Mouse (Mus musculus): ENCODE measurements around the gene Chmp6.
A peak's percentile ranks its signal among the peaks of the same experiment; 100 is the strongest.

Chmp6 gene

GRCm38 (mm10) chr11:119907711-119908110 is 5.5 kb upstream of the Chmp6 start:
- no peak for DNase-seq (ENCODE audit: extremely low read depth, insufficient read length, low spot score)

DNA sequence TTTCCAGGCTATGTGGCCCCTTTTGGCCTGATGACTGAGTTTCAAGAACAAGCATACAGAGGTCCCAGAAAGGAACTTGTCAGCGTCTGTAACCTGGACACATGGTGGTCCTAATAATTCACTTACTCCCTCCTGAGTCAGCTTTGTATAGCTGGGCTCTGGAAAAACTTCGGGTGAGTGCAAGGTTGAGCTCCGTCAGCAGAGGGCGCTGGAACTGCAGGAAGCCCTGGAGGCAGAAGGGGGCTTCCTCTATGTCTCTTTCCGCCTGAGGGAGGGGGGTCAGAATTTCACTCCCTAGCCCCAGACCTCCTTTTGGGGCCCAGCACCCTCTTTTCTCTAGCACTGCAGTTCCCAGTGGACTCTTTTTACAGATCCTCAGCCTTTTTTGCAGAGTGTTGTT is 3.8 kb upstream of the Chmp6 start:
- peak; percentile 48 for DNase-seq (ENCODE audit: extremely low read depth, insufficient read length, low spot score)

GRCm38 (mm10) chr11:119912845-119913244 is 396 bp upstream of the Chmp6 start:
- DNase-seq (ENCODE audit: extremely low read depth, insufficient read length, low spot score): no peak

DNA sequence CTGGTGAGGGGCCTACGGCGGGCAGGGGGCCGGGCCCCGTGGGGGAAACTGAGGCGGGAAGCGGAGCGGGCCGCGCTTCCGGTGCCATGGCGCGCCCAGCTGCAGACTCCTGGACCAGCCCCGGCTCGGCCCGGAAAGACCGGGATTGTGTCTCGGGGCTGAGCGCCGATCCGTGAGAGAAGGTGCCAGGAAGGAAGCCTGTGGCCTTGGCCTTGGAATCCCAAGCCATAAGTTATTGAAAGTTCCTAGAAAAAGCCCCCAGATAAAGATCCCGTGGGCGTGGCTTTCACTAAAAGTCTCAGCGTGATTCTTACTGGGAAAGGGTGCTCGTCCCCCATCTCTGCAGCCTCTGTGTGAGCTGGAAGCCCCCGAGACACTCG is 684 bp downstream of the Chmp6 start:
- no peak for DNase-seq (ENCODE audit: extremely low read depth, insufficient read length, low spot score)

DNA sequence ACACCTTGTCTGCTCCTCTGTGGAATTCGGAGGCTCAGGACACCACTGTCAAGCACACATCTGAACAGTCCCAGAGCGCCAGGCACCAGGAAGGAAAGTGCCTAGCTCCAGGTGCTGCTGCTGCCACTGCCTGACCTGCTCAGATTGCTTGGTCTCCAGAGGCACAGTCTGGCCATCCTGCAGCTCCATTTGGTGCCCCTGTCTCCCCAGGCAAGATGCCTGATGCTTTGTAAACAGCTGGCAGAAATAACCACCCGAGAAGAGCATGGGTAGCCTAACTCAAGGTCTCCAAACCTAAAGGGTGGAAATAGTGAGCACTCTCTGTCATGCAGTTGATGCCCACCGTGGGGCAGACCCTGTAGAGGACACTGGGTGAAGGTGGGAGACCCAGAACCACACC is 1.1 kb downstream of the Chmp6 start:
- no peak for DNase-seq (ENCODE audit: extremely low read depth, insufficient read length, low spot score)

DNA sequence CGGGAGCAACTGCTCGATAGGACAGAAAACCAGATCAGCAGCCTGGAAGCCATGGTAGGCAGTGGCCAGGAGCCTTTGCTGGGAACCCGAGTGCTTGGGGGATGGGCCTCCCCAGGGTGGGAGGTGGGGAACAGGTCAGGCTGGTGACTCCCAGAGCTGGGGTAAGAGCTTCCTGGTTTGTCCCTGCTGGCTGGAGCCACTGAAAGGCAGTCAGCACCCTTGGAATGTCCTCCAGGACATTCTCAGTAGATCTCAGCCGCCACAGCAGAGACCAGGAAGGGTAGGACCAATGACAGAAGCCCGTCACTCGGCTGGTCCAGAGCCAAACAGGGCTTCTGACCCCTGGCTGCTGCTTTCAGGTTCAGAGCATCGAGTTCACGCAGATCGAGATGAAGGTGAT is 2.4 kb downstream of the Chmp6 start:
- peak; percentile 63 for DNase-seq (ENCODE audit: extremely low read depth, insufficient read length, low spot score)

- peak; percentile 72 for DNase-seq (ENCODE audit: extremely low read depth, insufficient read length, low spot score)
These were observed 3.0 kb downstream of the Chmp6 start for GRCm38 (mm10) chr11:119916102-119916790.

- no peak for DNase-seq (ENCODE audit: extremely low read depth, insufficient read length, low spot score)
These were observed 3.7 kb downstream of the Chmp6 start for GRCm38 (mm10) chr11:119916834-119917469.

GRCm38 (mm10) chr11:119918521-119918920 is 5.3 kb downstream of the Chmp6 start:
- no peak for DNase-seq (ENCODE audit: extremely low read depth, insufficient read length, low spot score)

DNA sequence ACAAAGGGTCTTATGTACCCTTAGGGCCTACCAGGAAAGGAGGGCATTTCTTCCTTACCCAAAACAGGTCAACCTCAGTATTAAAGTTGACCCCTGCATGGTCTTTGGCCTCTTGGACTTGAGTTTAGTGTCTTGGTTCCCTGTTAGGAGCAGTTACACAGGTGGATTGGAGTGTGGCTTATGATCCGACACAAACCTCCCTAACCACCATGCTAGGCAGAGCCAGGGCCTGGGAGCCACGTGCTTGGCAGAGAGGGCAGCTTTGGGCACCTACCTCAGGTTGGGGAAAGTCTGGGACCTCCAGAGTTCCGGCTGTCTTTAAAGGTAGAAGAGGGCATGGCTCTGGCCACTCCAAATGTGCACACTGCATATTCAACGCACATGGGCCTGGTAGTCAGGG is 6.2 kb downstream of the Chmp6 start:
- no peak for DNase-seq (ENCODE audit: extremely low read depth, insufficient read length, low spot score)

GRCm38 (mm10) chr11:119919897-119920296 is 6.7 kb downstream of the Chmp6 start:
- peak; percentile 51 for DNase-seq (ENCODE audit: extremely low read depth, insufficient read length, low spot score)

DNA sequence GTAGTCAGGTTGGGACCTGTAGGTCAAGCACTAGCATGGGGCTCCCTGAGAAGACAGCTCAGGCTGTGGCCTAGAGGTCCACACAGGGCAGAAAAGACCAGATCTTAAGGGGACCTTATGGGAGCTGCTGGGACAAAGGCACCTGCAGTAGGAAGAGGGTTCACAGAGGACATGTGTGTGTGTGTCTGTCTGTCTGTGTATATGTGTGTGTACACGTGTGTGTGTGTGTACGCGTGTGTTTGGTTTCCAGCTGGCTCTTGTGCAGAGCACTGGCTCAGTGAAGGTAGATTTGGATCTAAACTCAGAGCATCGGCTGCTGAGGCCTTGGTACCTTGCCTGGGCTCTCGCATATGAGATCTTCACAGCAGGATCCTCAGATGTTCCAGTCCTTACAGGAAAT is 7.4 kb downstream of the Chmp6 start:
- DNase-seq (ENCODE audit: extremely low read depth, insufficient read length, low spot score): no peak

GRCm38 (mm10) chr11:119925176-119925575 is 11.9 kb downstream of the Chmp6 start:
- DNase-seq (ENCODE audit: extremely low read depth, insufficient read length, low spot score): peak; percentile 82

DNA sequence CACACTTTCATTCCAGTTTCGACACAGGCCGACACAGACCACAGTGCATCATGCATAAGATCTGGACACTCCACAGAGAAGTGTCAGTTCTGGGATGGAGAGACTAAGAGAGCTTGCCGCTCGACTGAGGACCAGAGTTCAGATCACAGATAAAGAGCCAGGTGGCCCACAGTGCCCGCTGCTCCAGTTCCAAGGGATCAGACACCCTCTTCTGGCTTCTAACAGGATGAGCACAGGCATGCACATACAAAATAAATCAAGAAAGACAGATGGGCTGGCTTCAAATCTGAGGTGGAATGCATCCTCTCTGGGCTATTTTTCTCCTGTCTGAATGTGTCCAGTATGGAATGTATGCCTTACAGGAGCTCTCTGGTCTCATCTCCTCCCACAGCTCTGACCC is 13.5 kb downstream of the Chmp6 start:
- DNase-seq (ENCODE audit: extremely low read depth, insufficient read length, low spot score): no peak

DNA sequence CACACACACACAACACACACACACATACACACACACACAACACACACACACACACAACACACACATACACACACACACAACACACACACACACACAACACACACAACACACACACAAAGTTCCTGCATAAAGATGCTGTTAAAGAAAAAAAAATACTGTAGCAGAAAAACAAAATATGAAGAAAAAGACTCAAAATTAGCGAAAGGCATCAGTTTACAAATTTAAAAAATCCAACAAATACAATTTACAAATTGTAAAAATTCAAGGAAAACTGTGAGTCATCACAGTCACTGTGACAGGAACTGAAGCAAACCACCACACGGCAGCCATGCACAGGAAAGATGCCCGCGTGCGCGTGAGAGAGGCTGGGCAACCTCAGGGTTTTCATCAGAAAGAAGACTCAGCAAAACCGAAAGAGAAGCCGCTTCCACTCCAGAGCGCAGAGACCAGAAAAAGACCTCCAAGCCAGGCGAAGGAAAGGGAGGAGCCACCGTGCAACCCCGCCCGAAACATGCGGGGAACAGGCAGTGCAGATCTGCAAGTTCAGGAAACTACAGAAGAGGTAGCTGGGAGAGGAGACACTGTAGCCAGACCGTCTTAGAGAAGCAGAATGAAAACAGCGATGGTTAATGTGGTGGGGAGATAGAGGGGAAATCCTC is 14.9 kb downstream of the Chmp6 start:
- DNase-seq (ENCODE audit: extremely low read depth, insufficient read length, low spot score): peak; percentile 75

DNA sequence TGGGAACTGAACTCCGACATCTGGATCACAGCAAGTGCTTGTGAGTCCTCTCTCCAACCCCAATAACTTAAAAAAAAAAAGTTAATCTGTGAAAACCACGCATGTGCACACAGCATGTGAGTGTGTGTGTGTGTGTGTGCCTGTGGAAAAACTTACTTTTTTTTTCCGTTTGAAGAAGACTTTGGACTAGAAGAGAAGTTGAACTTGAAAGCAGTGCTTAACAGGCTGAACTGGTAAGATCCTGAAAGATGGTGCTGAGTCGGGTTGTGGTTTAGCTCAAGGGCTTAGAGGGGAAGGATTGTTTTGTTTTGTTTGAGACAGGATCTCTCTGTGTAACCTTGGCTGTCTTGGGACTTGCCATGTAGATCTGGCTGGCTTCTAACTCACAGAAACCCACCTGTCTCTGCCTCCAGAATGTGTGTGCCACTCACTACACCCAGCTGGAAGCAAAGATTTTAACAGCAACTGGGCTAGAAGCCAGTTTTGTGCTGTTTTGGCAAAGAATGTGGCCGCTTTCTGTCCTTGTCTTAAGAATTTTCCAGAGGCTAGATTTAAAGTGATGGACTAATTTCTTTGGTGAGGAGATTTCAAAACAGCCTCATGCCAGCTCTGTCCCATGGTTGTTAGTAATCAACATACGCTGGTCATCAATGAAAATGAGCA is 16.5 kb downstream of the Chmp6 start:
- peak; percentile 74 for DNase-seq (ENCODE audit: extremely low read depth, insufficient read length, low spot score)

DNA sequence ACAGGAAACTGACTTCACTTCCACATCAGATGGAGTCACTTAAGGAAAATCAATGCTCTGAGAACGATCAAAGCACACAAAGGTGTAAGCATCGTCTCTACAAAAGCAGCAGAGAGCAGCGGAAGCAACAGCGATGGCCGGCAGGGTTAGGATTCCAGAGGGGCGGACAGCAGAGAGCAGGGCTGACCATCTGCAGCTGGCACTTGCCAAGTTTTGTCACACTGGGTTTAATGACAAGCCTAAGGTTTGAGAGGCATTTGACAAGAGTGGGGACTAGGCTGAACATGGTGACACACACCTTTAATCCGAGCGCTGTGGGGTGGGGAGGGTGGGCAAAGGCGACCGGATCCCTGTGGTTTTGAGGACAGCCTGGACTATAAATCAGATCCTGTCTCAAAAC is 18.6 kb downstream of the Chmp6 start:
- peak; percentile 90 for DNase-seq (ENCODE audit: extremely low read depth, insufficient read length, low spot score)

GRCm38 (mm10) chr11:119933142-119933541 is 19.9 kb downstream of the Chmp6 start:
- DNase-seq (ENCODE audit: extremely low read depth, insufficient read length, low spot score): peak; percentile 96

GRCm38 (mm10) chr11:119933819-119934583 is 20.8 kb downstream of the Chmp6 start:
- no peak for DNase-seq (ENCODE audit: extremely low read depth, insufficient read length, low spot score)

GRCm38 (mm10) chr11:119934773-119935172 is 21.5 kb downstream of the Chmp6 start:
- DNase-seq (ENCODE audit: extremely low read depth, insufficient read length, low spot score): no peak

DNA sequence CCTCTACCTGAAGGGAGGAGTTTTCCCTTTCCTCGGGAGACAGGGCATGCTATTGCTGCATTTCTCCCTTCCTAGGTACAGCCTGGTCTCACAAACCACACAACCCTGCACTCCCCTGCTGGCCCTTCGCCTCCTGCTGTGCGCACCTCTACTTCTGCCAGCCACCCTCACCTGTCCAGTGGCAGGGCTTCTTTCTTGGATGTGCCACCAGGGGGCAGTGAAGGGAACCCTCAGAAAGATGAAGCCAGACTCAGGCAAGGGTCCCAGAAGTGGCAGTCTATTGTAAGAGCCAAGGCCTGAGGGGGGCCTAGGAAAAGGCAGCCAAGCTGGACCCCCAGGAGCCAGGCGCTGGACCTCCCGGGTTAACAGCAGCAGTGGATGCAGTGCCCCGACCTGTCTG is 22.2 kb downstream of the Chmp6 start:
- no peak for DNase-seq (ENCODE audit: extremely low read depth, insufficient read length, low spot score)
